Mouse (Mus musculus) liver, embryonic 14.5 days (tissue): ENCODE results near the gene Gm10135. TPM values are rescaled to one million over a fixed set of nuclear protein-coding genes. Genes with fewer than 3 reads are reported as not detected.

ENCODE experiments used
- ATAC-seq: fragments of 200-750 bp; cut with Nextera tagmentation; 2 replicates; pipeline ENCODE4 v1.8.0; 2017; ENCODE audit warnings: moderate number of reproducible peaks, mild to moderate bottlenecking, moderate library complexity; ENCODE audit not compliant: insufficient read depth
- DNase-seq, 3 experiments: peaks; one replicate each; pipeline ENCODE4 v3.0.0-alpha.2; 2012 to 2013; ENCODE audit warnings: low read depth in 3 of 3, low spot score in 3 of 3
- H3K27ac ChIP-seq: fragments of 300-500 bp; sonication (generic); 2 replicates; pipeline ENCODE4 v1.5.1; 2014; ENCODE audit warnings: moderate library complexity, mild to moderate bottlenecking, control low read depth, inconsistent platforms
- H3K27me3 ChIP-seq: fragments of 300-500 bp; sonication (generic); 2 replicates; pipeline ENCODE4 v1.6.1; 2014; ENCODE audit warnings: mild to moderate bottlenecking, low read length, moderate library complexity; ENCODE audit not compliant: control insufficient read depth, insufficient read depth
- H3K36me3 ChIP-seq: fragments of 300-500 bp; sonication (generic); replicated peaks from 2 replicates; pipeline ENCODE4 v1.6.1; 2014; ENCODE audit warnings: low read depth; ENCODE audit not compliant: control insufficient read depth, insufficient read depth
- H3K4me1 ChIP-seq, 2 experiments: fragments of 200-500 bp in 1 of 2; fragments of 300-500 bp in 1 of 2; sonication (generic) in 1 of 2; replicated peaks; 2 replicates each; pipeline ENCODE4 v1.6.1; 2012 to 2014; ENCODE audit warnings: antibody characterized with exemption in 1 of 2, inconsistent platforms in 1 of 2, low read length in 1 of 2; ENCODE audit not compliant: control insufficient read depth in 2 of 2, insufficient read depth in 2 of 2
- H3K4me2 ChIP-seq: fragments of 300-500 bp; sonication (generic); 2 replicates; pipeline ENCODE4 v1.6.1; 2014; ENCODE audit warnings: low read depth, mild to moderate bottlenecking, control low read depth, moderate library complexity
- H3K4me3 ChIP-seq, 2 experiments: fragments of 200-500 bp in 1 of 2; fragments of 300-500 bp in 1 of 2; sonication (generic) in 1 of 2; 2 replicates each; pipeline ENCODE4 v1.5.1; 2012 to 2014; ENCODE audit warnings: low read depth in 2 of 2, low read length in 2 of 2, mild to moderate bottlenecking in 2 of 2, control low read depth in 1 of 2, inconsistent platforms in 1 of 2, moderate library complexity in 1 of 2; ENCODE audit not compliant: insufficient read depth in 1 of 2
- H3K9ac ChIP-seq: fragments of 300-500 bp; sonication (generic); replicated peaks from 2 replicates; pipeline ENCODE4 v1.6.1; 2014; ENCODE audit warnings: mild to moderate bottlenecking, control low read depth, moderate library complexity
- H3K9me3 ChIP-seq: fragments of 300-500 bp; sonication (generic); 2 replicates; pipeline ENCODE4 v1.6.1; 2016; ENCODE audit warnings: low read length, mixed read lengths; ENCODE audit not compliant: control insufficient read depth
- CTCF ChIP-seq: IDR thresholded peaks from 2 replicates; pipeline ENCODE4 v1.5.1; 2016; ENCODE audit warnings: antibody characterized with exemption, low read depth, control low read depth
- EP300 ChIP-seq: IDR thresholded peaks from 2 replicates; pipeline ENCODE4 v1.6.1; 2016; ENCODE audit warnings: antibody characterized with exemption, low read depth
- WGBS: fragments of 180-500 bp; shearing (Covaris S2); extraction: QIAGEN DNeasy Blood & Tissue Kit; methylation state at CpG from one replicate; pipeline ENCODE4 v1.1.7; 2014; ENCODE audit not compliant: insufficient replicate concordance; 5-methylcytosine and 5-hydroxymethylcytosine counted together
- polyA plus RNA-seq, 2 experiments: library from polyadenylated mRNA; depleted of rRNA in 1 of 2; stranded (reverse) in 1 of 2; unstranded in 1 of 2; fragments of >200 nt; fragmentation: Nextera tagmentation in 1 of 2; extraction: Ambion mirVana in 1 of 2; gene quantifications; 2 replicates each; pipeline versions ENCODE4 v1.2.1 to v1.2.3; 2012 to 2014

The Gm10135 gene
- polyA plus RNA-seq, 2 experiments = not detected

GRCm38 (mm10) chr5:72995379-72995778 is 20.9 kb upstream of the Gm10135 start:
- Histone ChIP-seq H3K9ac (no peak overlapping the region), H3K27me3 (no peaks in the 10 kb centered on the region), H3K27ac (no peak overlapping the region), H3K4me2 (no peak overlapping the region), H3K36me3 (no peaks in the 10 kb centered on the region), H3K4me3 (no peak overlapping the region), H3K4me1 (no peaks in the 10 kb centered on the region), H3K9me3 (no peaks in the 10 kb centered on the region)
- TF ChIP-seq EP300 (no peak), CTCF (no peak)
- ATAC-seq (no peak), DNase-seq (no peak)
- 55% methylated on average over 10 of the region's 10 CpGs for WGBS

GRCm38 (mm10) chr5:72994928-72995327 is 20.4 kb upstream of the Gm10135 start:
- ATAC-seq (no peak), DNase-seq (no peak)
- Histone ChIP-seq H3K9ac (no peak overlapping the region), H3K4me1 (no peaks in the 10 kb centered on the region), H3K9me3 (no peaks in the 10 kb centered on the region), H3K36me3 (no peaks in the 10 kb centered on the region), H3K4me3 (no peak overlapping the region), H3K4me2 (no peak overlapping the region), H3K27ac (no peak overlapping the region), H3K27me3 (no peaks in the 10 kb centered on the region)
- no peak for TF ChIP-seq CTCF
- TF ChIP-seq EP300 = no peak
- 44% methylated on average over 2 of the region's 2 CpGs for WGBS

GRCm38 (mm10) chr5:72994424-72994823 is 19.9 kb upstream of the Gm10135 start:
- no peak overlapping the region for H3K9ac ChIP-seq
- ATAC-seq (no peak), DNase-seq (no peak)
- H3K4me2 ChIP-seq = no peak overlapping the region
- 56% methylated on average over 8 of the region's 8 CpGs for WGBS
- no peak for TF ChIP-seq CTCF
- no peak for TF ChIP-seq EP300
- no peak overlapping the region for H3K4me3 ChIP-seq
- H3K4me1 ChIP-seq = no peaks in the 10 kb centered on the region
- no peak overlapping the region for H3K27ac ChIP-seq
- H3K36me3 ChIP-seq = no peaks in the 10 kb centered on the region
- H3K27me3 ChIP-seq = no peaks in the 10 kb centered on the region
- no peaks in the 10 kb centered on the region for H3K9me3 ChIP-seq

- Histone ChIP-seq H3K9me3 (no peaks in the 10 kb centered on the region), H3K4me3 (no peak overlapping the region), H3K36me3 (no peaks in the 10 kb centered on the region), H3K9ac (no peak overlapping the region), H3K4me2 (no peak overlapping the region), H3K27ac (no peak overlapping the region), H3K4me1 (no peaks in the 10 kb centered on the region), H3K27me3 (no peaks in the 10 kb centered on the region)
- ATAC-seq (no peak), DNase-seq (no peak)
- no peak for TF ChIP-seq EP300
- TF ChIP-seq CTCF = no peak
- WGBS = 52% methylated on average over 1 of the region's 1 CpGs
Measured at GRCm38 (mm10) chr5:72992474-72992873, 18.0 kb upstream of the Gm10135 start.

- TF ChIP-seq CTCF = no peak
- no peak for TF ChIP-seq EP300
- no peak overlapping the region for H3K4me2 ChIP-seq
- no peak overlapping the region for H3K9ac ChIP-seq
- no peaks in the 10 kb centered on the region for H3K27me3 ChIP-seq
- H3K36me3 ChIP-seq = no peaks in the 10 kb centered on the region
- ATAC-seq (no peak), DNase-seq (no peak)
- H3K4me1 ChIP-seq = no peaks in the 10 kb centered on the region
- no peak overlapping the region for H3K4me3 ChIP-seq
- no peaks in the 10 kb centered on the region for H3K9me3 ChIP-seq
- no peak overlapping the region for H3K27ac ChIP-seq
- 64% methylated on average over 8 of the region's 8 CpGs for WGBS
Measured at GRCm38 (mm10) chr5:72989756-72990155, 15.3 kb upstream of the Gm10135 start.
